Mouse (Mus musculus): ENCODE data around the gene Dppa3. TPM values are rescaled to one million over a fixed set of nuclear protein-coding genes. Genes with fewer than 3 reads are reported as not detected.

Dppa3 gene
- total RNA-seq (2021): not detected
- long read RNA-seq: 0 reads

DNA sequence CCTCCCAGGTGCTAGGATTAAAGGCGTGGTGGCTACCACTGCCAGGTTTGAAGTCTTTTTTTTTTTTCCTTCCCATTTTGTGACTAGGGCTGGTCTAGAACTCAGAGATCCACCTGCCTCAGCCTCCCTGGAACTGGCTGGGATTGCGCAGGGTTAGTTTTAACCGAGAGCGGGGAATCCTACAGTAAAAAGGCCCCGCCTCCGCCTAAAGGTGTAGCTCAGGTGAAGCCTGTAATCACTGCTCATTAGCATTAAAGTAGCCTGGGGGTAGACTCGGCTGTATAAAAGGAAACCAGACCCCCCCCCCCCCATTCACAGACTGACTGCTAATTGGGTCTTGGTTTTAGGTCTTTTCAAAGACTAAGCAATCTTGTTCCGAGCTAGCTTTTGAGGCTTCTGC, at the start of gene Dppa3:
Dppa3 (plus strand) TSS at position 301 of the 400 bp plus-strand sequence.
- DNase-seq (ENCODE audit: low spot score in 2 of 2): no peak

DNA sequence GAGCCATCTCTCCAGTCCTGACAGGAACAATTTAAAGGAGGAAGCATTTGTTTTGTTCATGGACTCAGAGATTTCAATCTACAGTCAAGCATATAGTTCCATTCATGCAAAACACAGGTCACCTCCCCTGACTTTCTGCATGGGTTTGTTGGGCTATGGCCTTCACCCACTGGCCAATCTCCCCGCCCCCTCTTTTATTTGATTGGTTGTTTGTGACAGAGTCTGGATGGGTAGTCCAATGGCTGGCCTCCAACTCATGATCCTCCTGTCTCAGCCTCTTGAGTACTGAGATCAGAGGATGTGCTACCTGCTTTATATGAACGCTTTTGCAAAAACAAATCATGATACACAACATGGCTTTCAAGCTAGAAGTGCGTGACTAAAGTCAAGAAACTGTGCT, 49.2 kb upstream of the Dppa3 start:
- DNase-seq (ENCODE audit: low spot score in 2 of 2): no peak

DNA sequence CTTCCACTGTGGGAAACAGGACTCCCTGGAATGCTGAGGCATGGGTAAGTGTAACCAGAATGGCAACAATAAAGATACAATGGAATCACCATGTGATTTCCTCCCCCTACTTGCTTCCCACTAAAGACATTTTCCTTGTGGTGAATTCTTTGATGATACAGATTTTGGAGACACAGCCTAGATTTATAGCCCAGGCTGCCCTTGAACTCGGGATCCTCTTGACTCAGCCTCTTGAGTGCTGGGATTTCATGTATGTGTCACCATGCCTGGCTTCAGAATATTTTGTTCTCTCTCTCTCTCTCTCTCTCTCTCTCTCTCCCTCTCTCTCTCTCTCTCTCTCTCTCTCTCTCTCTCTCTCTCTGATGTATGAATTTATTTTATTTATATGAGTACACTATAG, 47.1 kb upstream of the Dppa3 start:
- DNase-seq (ENCODE audit: low spot score in 2 of 2): no peak

DNA sequence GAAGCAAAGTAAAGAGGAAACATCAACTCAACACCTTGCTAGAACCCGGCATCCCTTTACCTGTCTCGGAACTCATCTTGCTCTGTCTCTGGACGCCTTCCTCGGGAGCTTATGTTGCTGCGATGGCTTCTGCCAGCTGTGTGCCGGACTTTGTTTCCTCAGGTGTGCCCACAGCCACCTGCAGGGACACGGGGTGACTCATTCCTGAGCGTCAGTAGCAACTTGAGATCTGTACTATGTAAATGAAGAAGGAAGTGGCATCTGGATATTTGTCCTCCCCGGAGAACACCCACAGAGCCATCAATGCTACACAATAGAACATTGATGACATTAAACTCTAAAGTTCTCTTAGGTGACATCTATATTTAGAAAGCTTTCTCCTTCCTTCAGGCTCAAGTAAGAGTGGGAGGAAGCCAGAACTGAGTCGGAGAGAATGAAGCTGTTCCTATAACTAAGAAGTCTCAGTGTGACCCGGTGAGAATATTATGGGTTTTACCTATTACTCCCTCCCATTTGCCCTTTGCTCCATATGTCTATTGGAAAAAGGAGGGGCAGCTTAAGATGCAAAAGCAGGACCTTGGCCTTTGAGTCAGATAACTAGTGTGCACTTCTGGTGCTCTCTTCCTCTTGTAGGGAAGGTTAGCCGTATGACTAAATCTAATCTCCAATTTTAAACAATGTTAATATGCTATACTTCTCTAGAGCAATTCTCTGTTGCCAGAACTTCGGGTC, 35.0 kb upstream of the Dppa3 start:
- no peak for DNase-seq (ENCODE audit: low spot score in 2 of 2)

DNA sequence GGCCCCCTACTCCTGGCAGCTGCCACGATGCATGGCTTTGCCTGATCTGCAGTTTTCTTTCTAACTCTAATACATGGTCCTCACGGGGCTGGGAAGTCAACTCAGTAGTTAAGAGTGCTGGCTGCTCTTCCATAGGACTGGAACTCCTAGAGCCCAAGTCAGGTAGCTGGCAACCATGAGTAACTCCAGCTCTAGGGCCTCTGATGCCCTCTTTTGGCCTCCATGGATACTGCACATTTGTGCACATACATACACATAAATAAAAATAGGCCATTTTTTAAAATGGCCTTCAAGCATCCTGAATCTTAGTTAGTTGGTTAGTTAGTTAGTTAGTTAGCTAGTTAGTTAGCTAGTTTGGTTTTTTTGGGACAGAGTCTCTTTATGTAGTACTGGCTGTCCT, 33.3 kb upstream of the Dppa3 start:
- no peak for DNase-seq (ENCODE audit: low spot score in 2 of 2)

DNA sequence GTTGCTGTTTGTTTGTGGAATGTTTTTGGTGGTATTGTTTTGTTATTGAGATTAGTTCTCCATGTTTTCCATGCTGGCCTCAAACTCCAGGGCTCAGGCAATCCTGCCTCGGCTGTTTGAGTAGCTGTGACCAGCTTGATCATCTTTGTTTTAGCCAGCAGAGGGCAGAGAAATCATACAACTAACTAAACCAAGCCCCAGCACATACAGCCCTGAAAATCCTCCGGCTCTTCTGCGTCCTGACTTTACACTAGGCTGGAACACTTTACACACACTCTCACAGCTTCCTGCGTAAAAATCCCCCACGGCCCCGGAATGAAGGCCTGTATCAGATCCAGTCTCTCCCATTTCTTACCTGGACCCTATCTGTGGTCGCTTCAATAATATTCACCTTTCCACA, 30.6 kb upstream of the Dppa3 start:
- peak in 1 of 2 experiments; percentile 28 for DNase-seq (ENCODE audit: low spot score in 2 of 2)

DNA sequence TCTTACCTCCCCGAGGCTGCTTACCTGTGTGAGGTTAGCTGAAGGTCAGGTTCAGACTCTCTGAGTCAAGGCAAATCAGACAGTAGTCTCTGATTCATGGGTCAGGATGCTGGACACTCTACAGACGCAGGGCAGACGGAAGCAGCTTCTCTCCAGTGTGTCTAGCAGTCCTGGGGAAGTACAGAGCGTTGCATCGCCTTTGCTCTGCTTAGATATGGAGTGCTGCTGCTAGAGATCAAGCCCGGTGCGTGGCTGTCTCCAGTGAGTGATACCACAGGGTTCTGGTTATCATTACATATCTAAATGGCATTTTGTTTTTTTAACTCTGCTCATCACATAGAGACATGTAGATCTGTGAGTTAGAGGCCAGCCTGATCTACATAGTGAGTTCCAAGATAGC, 29.6 kb upstream of the Dppa3 start:
- no peak for DNase-seq (ENCODE audit: low spot score in 2 of 2)

DNA sequence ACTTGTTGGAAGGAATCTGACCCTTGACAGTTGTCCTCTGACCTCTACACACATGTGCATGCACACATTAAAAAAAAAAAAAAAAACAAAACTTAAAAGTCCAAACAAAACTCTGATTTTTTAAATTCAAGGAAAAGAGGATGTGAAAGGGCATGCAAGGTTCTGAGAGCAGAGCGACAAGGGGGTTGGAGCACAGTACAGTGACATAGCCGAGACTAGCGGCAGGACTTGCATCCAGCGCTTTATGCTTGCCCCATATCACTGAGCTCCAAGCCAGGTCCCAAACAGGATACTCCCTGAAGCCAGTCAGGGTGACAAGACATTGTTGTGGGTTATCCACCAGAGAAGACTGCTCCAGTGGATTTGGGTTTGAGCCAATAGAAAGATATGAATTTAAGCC, 28.2 kb upstream of the Dppa3 start:
- no peak for DNase-seq (ENCODE audit: low spot score in 2 of 2)

DNA sequence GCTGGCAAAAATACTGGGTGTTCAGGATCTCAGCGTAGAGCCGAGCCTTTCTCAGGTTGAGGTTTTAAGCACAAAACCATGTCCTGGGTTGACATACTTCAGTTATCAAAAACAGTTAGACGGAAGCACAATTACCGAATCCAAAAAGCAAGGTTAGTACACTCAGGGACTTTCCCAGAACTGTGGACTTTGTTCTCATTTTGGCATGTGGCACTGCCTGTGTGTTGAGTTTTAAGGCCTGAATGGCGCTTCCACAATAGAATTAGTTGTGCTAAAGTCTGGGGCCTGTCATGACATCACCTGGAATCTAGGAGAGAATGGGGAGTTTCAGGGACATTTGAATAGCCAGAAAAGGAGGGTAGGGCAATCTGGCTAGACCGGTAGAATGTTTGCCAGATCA, 27.8 kb upstream of the Dppa3 start:
- no peak for DNase-seq (ENCODE audit: low spot score in 2 of 2)

DNA sequence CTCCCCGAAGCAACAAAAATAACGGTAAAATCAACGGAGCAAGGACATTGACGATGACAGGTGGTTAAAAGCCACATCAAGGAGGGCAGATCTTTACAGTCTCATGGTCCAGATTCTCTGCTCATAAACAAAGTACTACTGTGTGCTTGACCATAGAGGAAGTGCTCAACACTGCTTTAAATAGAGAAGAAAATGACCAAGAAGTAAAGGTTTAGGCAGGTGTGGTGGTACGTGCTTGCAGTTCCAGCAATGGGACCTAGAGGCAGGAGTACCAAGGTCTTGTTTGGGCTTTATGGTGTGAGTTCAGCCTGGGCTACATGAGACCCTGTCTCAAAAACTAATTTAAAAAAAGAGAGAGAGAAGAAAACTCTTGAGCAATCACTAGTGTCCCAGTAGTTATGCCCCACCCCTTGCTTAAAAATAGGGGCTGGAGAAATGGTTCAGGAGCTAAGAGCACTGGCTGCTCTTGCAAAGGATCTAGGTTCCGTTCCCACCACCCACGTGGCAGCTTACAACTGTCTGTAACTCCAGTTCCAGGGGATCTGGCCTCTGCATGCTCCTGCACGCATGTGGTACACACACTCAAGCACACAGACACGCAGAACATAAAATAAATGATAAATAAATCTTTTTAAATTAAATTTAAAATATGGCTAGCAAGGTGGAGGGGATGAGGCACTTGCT, 27.0 kb upstream of the Dppa3 start:
- no peak for DNase-seq (ENCODE audit: low spot score in 2 of 2)

DNA sequence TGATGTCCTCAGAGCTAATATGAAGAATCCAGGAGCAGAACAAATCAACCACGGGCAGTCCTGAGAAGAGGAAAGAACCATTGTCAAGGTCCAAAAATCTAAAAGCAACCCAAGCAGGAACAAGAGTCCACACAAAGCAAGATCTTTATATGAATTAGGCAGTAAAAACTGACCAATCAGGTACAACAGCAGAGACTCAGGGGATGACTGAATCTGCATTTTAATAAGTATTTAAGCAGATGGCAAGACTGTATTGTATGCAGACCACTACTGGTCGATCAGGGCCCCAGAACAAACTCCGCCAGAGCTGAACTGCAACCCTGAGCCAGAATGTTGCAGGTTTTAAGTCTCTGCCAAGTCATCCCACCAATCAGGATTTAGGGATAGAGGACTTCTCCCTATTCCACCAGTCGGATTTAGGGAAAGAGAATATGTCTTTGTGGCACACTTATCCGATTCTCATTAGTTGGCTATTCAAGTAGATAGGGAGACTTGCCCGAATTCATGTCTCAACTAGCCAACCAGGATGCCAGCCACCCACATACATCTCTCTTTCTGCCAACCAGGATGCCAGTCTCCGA, 26.1 kb upstream of the Dppa3 start:
- DNase-seq (ENCODE audit: low spot score in 2 of 2): no peak

DNA sequence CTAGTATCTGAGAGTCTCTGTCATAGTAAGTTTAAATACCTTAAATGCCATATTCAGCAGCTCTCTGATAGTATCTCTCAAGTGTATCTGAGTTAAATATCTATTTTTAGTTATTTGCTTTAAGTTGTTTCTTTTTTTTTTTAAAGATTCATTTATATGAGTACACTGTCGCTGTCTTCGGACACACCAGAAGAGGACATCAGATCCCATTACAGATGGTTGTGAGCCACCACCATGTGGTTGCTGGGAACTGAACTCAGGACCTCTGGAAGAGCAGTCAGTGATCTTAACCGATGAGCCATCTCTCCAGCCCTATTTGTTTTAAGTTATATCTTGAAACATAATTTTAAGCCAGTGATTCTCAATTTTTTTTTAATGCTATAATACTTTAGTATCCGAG, 25.2 kb upstream of the Dppa3 start:
- DNase-seq (ENCODE audit: low spot score in 2 of 2): no peak

DNA sequence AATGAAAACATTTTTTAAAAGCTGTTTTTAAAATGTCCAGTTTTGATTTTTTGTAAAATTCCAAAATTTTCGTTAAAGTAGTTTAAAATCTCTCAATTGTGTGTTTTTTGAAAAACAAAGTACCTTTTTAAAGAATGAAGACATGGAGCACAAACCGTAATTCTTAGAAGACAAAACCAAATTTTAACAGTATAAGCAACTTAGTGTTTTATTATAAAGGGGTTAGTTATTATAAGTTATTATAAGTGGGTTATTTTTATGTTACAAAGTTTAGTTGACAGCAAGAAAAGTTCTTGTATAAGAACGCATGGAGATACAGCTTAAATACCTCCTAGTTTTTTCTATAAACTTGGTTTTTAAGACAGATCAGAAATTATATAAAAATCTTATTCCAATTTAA, 24.6 kb upstream of the Dppa3 start:
- no peak for DNase-seq (ENCODE audit: low spot score in 2 of 2)

DNA sequence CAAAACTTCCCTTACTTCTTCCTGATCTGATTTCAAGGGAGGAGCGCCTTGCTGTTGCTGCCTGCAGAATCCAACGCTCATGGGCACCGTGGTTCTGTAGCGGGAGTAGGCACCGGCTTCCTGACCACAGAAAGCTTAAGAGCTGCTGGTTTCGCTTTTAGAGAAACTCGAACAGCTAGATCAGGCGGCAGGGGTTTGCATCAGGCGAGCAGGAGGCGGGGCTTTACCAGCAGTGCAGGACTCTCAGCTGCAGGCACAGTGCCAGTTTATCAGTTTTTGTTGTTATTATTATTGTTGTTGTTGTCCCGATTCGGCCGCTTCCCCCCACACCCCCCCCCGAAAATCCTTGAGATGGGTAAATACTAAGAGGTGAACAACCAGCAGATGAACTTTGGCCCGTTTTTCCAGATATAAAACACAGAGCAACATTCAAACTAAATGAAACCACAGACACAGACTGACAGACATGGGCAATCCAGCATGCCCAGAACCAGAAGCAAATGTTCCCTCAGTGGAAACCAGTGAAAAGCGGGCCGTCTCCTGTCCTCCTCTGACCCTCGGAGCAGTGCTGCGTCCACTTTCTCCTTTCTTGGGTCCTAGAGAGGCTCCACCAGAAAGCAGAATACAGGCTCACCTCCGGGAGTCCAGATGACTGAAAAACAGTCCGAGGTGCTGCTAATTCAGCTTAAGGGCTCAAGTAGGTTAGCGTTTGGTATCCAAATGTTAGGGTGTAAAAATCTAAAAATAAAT, 23.8 kb upstream of the Dppa3 start, which contains the start of gene Apobec1:
Apobec1 (minus strand) TSS at position 203 of the 750 bp plus-strand sequence.
- DNase-seq (ENCODE audit: low spot score in 2 of 2): peak; percentile 11 to 28

DNA sequence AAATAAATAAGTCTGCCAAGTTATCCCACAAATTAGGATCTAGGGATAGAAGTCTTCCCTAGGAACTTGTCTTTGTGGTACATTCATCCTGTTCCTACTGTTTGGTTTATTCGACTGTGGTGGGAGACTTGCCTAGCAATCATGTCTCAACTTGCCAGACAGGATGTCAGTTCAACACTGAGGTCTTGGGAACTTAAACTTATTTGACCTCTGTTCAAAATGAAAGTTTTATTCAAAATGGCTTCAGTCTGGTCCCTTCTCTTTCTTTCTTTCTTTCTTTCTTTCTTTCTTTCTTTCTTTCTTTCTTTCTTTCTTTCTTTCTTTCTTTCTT, 23.3 kb upstream of the Dppa3 start:
- no peak for DNase-seq (ENCODE audit: low spot score in 2 of 2)

DNA sequence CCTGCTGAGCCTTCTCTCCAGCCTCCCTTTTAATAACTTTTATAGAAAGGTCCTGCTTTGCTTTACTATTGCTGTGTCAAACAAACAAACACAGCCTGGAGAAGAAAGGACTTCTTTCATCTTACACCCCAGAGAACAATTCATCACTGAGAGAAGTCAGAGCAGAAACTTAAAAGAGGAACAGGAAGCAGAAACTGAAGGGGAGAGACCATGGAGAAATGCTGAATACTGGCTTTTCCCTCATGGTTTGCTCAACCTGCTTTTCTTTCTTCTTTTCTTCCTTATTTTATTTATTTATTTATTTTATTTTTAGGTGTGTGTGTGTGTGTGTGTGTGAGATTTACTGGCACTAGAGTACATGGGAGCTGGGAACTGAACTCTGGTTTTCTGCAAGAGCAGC, 21.9 kb upstream of the Dppa3 start:
- no peak for DNase-seq (ENCODE audit: low spot score in 2 of 2)

DNA sequence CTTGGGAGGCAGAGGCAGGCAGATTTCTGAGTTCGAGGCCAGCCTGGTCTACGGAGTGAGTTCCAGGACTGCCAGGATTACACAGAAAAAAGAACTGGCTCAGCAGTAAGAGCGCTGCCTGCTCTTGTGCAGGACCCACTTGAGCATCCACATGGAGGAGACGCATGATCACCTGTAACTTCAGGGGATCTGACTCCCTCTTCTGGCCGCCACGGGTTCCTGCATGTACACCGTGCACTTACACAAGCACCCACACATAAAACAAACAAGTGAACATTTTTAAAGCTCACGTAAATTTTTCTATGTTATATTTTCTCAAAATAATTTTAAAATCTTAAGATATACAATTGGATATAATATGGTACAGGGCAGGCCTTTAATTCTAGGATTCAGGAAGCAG, 20.7 kb upstream of the Dppa3 start:
- no peak for DNase-seq (ENCODE audit: low spot score in 2 of 2)

DNA sequence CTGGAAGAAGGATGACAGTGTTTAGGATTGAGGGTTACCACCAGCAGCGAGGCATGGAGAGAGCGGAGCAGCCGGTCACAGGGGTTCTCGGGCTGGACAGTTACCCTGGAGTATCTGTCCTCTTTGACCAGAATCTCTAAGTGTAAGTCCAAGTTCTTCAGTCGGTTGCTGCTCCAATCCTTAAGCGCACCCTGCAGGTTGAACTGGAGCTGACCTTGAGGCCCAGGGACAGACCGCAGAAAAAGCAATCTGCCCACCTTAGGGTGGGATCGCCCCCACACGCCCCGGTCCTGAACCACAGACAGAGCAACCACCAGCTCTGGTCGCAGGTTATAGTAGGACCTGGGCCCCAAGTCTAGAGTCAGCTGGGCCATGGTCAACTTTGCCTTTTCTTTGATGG, 19.5 kb upstream of the Dppa3 start:
- DNase-seq (ENCODE audit: low spot score in 2 of 2): no peak

DNA sequence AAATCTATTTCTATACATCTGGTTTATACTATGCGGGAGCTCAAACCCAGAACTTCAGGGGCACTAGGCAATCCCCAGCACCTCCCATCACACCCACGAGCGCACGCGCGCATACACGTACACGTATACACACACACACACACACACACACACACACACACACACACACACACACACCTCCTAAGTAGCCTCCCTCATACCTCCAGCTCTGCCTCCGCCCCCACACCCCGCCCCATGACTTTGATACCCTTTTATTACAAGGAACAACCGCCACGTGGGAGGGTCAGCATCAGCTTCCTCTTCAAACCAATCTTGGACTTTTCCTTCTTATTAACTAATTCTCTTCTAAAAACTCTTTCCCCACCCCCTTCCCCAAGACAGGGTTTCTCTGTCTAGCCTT, 18.5 kb upstream of the Dppa3 start:
- DNase-seq (ENCODE audit: low spot score in 2 of 2): no peak

DNA sequence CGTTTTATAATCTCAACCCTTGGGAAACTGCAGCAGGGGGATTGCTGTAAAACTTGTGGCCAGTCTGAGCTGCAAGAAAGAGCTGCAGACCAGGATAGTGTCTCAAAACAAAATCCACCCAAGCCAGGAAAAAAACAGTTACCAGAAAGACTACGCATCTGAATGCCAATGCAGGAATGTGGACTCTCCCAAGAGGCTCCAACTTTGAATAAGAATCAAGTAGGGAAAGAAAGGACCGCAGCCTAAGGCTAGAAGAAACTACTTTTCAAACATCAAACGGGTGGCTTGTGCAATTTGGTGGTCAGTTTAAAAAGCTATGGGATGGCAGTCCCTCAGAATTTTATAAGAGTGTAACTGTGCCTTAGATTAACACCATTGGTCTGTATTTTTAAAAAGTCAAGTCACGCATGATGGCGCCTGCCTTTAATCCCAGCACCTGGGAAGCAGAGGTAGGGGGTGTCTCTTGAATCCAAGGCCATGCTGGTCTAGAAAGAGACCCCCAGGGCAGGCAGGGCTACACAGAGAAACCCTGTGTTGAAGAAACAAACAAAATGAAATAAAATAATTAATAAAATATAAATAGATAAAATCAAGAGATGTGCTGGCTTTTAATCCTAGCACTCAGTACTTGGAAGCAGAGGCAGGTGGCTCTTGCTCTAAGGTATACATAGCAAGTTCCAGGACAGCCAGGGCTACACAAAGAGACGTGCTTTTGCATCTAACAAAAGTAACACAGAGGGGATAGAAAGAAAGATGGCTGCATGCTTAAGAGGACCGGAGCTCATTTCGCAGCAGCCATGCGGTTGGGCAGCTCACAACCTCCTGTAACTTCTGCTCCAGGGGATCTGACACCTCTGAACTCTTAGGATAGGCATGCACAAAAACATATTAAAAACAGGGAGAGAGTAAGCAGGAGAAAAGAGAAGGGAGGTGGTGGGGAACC, 17.5 kb upstream of the Dppa3 start:
- DNase-seq (ENCODE audit: low spot score in 2 of 2): no peak

DNA sequence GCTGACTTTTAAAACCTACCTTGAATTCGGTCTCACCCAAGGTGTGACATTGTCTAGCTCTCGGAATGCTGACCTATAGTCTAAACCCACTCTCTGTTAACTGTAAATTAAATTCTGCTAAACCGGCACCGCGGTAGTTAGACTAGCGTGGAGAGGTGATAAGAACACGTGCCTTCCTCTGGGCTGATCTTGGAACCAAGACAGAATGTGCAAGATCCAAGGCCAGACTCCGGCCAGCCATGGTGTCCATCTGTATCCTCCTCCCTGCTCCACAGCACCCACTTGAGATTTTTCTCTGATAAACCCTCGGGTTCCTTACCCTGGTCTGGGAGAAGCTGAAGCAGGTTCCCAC, 16.9 kb upstream of the Dppa3 start:
- DNase-seq (ENCODE audit: low spot score in 2 of 2): no peak

Data from layer of hippocampus, adult 18-20 months (tissue).